Comparison of ENCODE assay signal across 8 mouse cellular contexts in genomic region chr19:5474281-5475068, GRCm38 (mm10). TPM values are rescaled to one million over a fixed set of nuclear protein-coding genes. Genes with fewer than 3 reads are reported as not detected.
A peak's percentile ranks its signal among the peaks of the same experiment; 100 is the strongest.
DNase-seq lines count a peak whose midpoint lies in the region; ATAC-seq and TF ChIP-seq lines count a peak whose summit lies in the region.

No protein-coding gene starts in this region.

- peak overlapping the region; percentile 74 for H3K27ac ChIP-seq in intestine, postnatal 0 days (ENCODE audit: low read depth, low read length)
- no peak overlapping the region for H3K27ac ChIP-seq in macrophage

- no peaks in the 10 kb centered on the region for H3K4me1 ChIP-seq in intestine, postnatal 0 days (replicated peaks; ENCODE audit: control insufficient read depth, insufficient read depth, low read length)

- H3K27me3 ChIP-seq in intestine, postnatal 0 days (replicated peaks; ENCODE audit: control insufficient read depth, insufficient read depth, low read length), result no peaks in the 10 kb centered on the region

- H3K4me2 ChIP-seq in intestine, postnatal 0 days (replicated peaks; ENCODE audit: low read depth), result peak overlapping the region; percentile 93

- peak; percentile 40 for ATAC-seq in intestine, postnatal 0 days
- ATAC-seq in megakaryocyte-erythroid progenitor cell, adult 5-6 weeks (replicated peaks; ENCODE audit: low FRiP score, low TSS enrichment, poor library complexity, severe bottlenecking), result no peak

- H3K36me3 ChIP-seq in intestine, postnatal 0 days (ENCODE audit: control insufficient read depth, insufficient read depth), result peaks cover 3% of the 10 kb centered on the region; the same call in 1 of the 2 replicates
- no peaks in the 10 kb centered on the region for H3K36me3 ChIP-seq in macrophage (ENCODE audit: inconsistent target)

- no peaks in the 10 kb centered on the region for H3K9me3 ChIP-seq in intestine, postnatal 0 days (ENCODE audit: control insufficient read depth)

- H3K4me3 ChIP-seq in intestine, postnatal 0 days (ENCODE audit: low read depth, low read length), result peak overlapping the region; percentile 54
- H3K4me3 ChIP-seq in macrophage (ENCODE audit: inconsistent target), result peak overlapping the region; percentile 19

- peak; percentile 59 for DNase-seq in ovary, postnatal 36 days (ENCODE audit: low spot score)
- DNase-seq in ovary, adult 18-20 months (ENCODE audit: low spot score), result no peak
- peak; percentile 50 for DNase-seq in brain, embryonic 14.5 days (ENCODE audit: low read depth)
- peak; percentile 72 for DNase-seq in gastrocnemius, postnatal 10 days
- DNase-seq in layer of hippocampus, postnatal 36 days, result no peak

- TF ChIP-seq CTCF in brain, embryonic 14.5 days (IDR thresholded peaks at IDR 0.05; ENCODE audit: borderline replicate concordance, extremely low read depth, insufficient read depth, insufficient read length), result no peak
- 0 out of 2 replicates have a peak, but pooled peaks have one; percentile 9 for TF ChIP-seq CTCF in intestine, postnatal 0 days (IDR thresholded peaks at IDR 0.05; ENCODE audit: low read depth)

- TF ChIP-seq POLR2A in brain, embryonic 14.5 days (IDR thresholded peaks at IDR 0.05; ENCODE audit: borderline replicate concordance, extremely low read depth, insufficient read depth, insufficient read length, poor library complexity, severe bottlenecking), result no peak

- WGBS in intestine, postnatal 0 days, result 1% methylated on average over 49 of the region's 68 CpGs
- 8% methylated on average over 53 of the region's 68 CpGs for WGBS in macrophage (ENCODE audit: missing documents)

- no peaks in the 10 kb centered on the region for H3K79me2 ChIP-seq in macrophage (ENCODE audit: inconsistent target)

- peak overlapping the region; percentile 75 for H3K9ac ChIP-seq in intestine, postnatal 0 days (ENCODE audit: low read depth, low read length)

RNA-seq across cellular contexts. Expression of gene Efemp2, which starts 0.7 kb away (rescaled TPM):
- 47.7 and 58.5 TPM in 2 replicates for polyA plus RNA-seq in brain, embryonic 14.5 days (2012; rRNA removed)
- total RNA-seq in gastrocnemius, postnatal 10 days (2021), result 10 to 100 TPM; 29.9 to 42.9 TPM
- 39.4 and 40.7 TPM in 2 replicates for polyA plus RNA-seq in intestine, postnatal 0 days (2015; fragmentation: Nextera tagmentation; extraction: Ambion mirVana)
- 10 to 100 TPM in 3 of 26 experiments, 1 to 10 TPM in 23; 1.6 to 30.1 (median 4.6) TPM for total RNA-seq in macrophage (2018; cell fraction: chromatin; rRNA removed)
- total RNA-seq in macrophage (2018; cell fraction: cytosol; rRNA removed), result 1 to 10 TPM; 2.3 to 7.6 (median 4.4) TPM
- 10 to 100 TPM in 1 of 26 experiments, 1 to 10 TPM in 25; 2.4 to 10.3 (median 4.8) TPM for total RNA-seq in macrophage (2018; cell fraction: nucleus; rRNA removed)
- polyA plus RNA-seq in macrophage (2018), result 4.6 to 7.5 TPM (median 6.8 TPM) in 3 replicates
- 2.3 TPM in 1 of 2 replicates, not detected in the other for total RNA-seq in megakaryocyte-erythroid progenitor cell, adult 5-6 weeks (2014; fragmentation: Nextera tagmentation)
- not detected in 2 replicates for total RNA-seq in megakaryocyte-erythroid progenitor cell, adult 5-6 weeks (2017)
- 10 to 100 TPM; 10.9 to 12.4 TPM for total RNA-seq in layer of hippocampus, postnatal 36 days (2021)

RNA-seq across cellular contexts. Expression of gene Ctsw, which starts 6.2 kb away (rescaled TPM):
- 2.9 and 3.7 TPM in 2 replicates for polyA plus RNA-seq in brain, embryonic 14.5 days (2012; rRNA removed)
- under 1 TPM in 1 of 2 experiments, not detected in 1; 0.50 TPM for total RNA-seq in gastrocnemius, postnatal 10 days (2021)
- 0.85 and 0.92 TPM in 2 replicates for polyA plus RNA-seq in intestine, postnatal 0 days (2015; fragmentation: Nextera tagmentation; extraction: Ambion mirVana)
- not detected for total RNA-seq in macrophage (2018; cell fraction: chromatin; rRNA removed)
- total RNA-seq in macrophage (2018; cell fraction: cytosol; rRNA removed), result not detected
- total RNA-seq in macrophage (2018; cell fraction: nucleus; rRNA removed), result under 1 TPM in 1 of 26 experiments, not detected in 25; 0.51 TPM
- polyA plus RNA-seq in macrophage (2018), result 0.24 to 0.53 TPM in 2 of 3 replicates, not detected in the other
- 4.9 and 10.5 TPM in 2 replicates for total RNA-seq in megakaryocyte-erythroid progenitor cell, adult 5-6 weeks (2014; fragmentation: Nextera tagmentation)
- 0.53 and 8.4 TPM in 2 replicates for total RNA-seq in megakaryocyte-erythroid progenitor cell, adult 5-6 weeks (2017)
- total RNA-seq in layer of hippocampus, postnatal 36 days (2021), result not detected

RNA-seq across cellular contexts. Expression of gene Mus81, which starts 13.7 kb away (rescaled TPM):
- polyA plus RNA-seq in brain, embryonic 14.5 days (2012; rRNA removed), result 46.4 and 73.2 TPM in 2 replicates
- 10 to 100 TPM; 24.7 to 29.9 TPM for total RNA-seq in gastrocnemius, postnatal 10 days (2021)
- polyA plus RNA-seq in intestine, postnatal 0 days (2015; fragmentation: Nextera tagmentation; extraction: Ambion mirVana), result 12.4 and 14.4 TPM in 2 replicates
- 10 to 100 TPM; 17.7 to 94.8 (median 56.1) TPM for total RNA-seq in macrophage (2018; cell fraction: chromatin; rRNA removed)
- 10 to 100 TPM in 24 of 26 experiments, 1 to 10 TPM in 2; 8.7 to 18.6 (median 13.4) TPM for total RNA-seq in macrophage (2018; cell fraction: cytosol; rRNA removed)
- 10 to 100 TPM; 13.3 to 62.8 (median 24.0) TPM for total RNA-seq in macrophage (2018; cell fraction: nucleus; rRNA removed)
- 6.4 to 14.5 TPM (median 10.8 TPM) in 3 replicates for polyA plus RNA-seq in macrophage (2018)
- 24.6 and 40.6 TPM in 2 replicates for total RNA-seq in megakaryocyte-erythroid progenitor cell, adult 5-6 weeks (2014; fragmentation: Nextera tagmentation)
- 6.4 and 11.4 TPM in 2 replicates for total RNA-seq in megakaryocyte-erythroid progenitor cell, adult 5-6 weeks (2017)
- 10 to 100 TPM; 37.6 to 39.3 TPM for total RNA-seq in layer of hippocampus, postnatal 36 days (2021)

RNA-seq across cellular contexts. Expression of gene Fibp, which starts 14.1 kb away (rescaled TPM):
- polyA plus RNA-seq in brain, embryonic 14.5 days (2012; rRNA removed), result 179 and 266 TPM in 2 replicates
- 10 to 100 TPM; 53.2 to 54.6 TPM for total RNA-seq in gastrocnemius, postnatal 10 days (2021)
- 116 and 130 TPM in 2 replicates for polyA plus RNA-seq in intestine, postnatal 0 days (2015; fragmentation: Nextera tagmentation; extraction: Ambion mirVana)
- total RNA-seq in macrophage (2018; cell fraction: chromatin; rRNA removed), result 100 to 1,000 TPM in 18 of 26 experiments, 10 to 100 TPM in 8; 71.9 to 238 (median 149) TPM
- total RNA-seq in macrophage (2018; cell fraction: cytosol; rRNA removed), result 10 to 100 TPM; 28.5 to 61.9 (median 41.5) TPM
- total RNA-seq in macrophage (2018; cell fraction: nucleus; rRNA removed), result 100 to 1,000 TPM in 11 of 26 experiments, 10 to 100 TPM in 15; 42.4 to 210 (median 89.8) TPM
- 40.2 to 58.1 TPM (median 52.2 TPM) in 3 replicates for polyA plus RNA-seq in macrophage (2018)
- 54.4 and 96.5 TPM in 2 replicates for total RNA-seq in megakaryocyte-erythroid progenitor cell, adult 5-6 weeks (2014; fragmentation: Nextera tagmentation)
- total RNA-seq in megakaryocyte-erythroid progenitor cell, adult 5-6 weeks (2017), result 40.7 and 51.8 TPM in 2 replicates
- total RNA-seq in layer of hippocampus, postnatal 36 days (2021), result 10 to 100 TPM; 85.5 to 86.3 TPM

RNA-seq across cellular contexts. Expression of gene Cfl1, which starts 15.8 kb away (rescaled TPM):
- polyA plus RNA-seq in brain, embryonic 14.5 days (2012; rRNA removed), result 1,637 and 1,665 TPM in 2 replicates
- total RNA-seq in gastrocnemius, postnatal 10 days (2021), result 100 to 1,000 TPM; 305 to 378 TPM
- polyA plus RNA-seq in intestine, postnatal 0 days (2015; fragmentation: Nextera tagmentation; extraction: Ambion mirVana), result 1,685 and 1,786 TPM in 2 replicates
- 100 to 1,000 TPM in 21 of 26 experiments, 10 to 100 TPM in 5; 55.6 to 218 (median 136) TPM for total RNA-seq in macrophage (2018; cell fraction: chromatin; rRNA removed)
- 1,000 to 10,000 TPM in 25 of 26 experiments, 100 to 1,000 TPM in 1; 995 to 1,511 (median 1,244) TPM for total RNA-seq in macrophage (2018; cell fraction: cytosol; rRNA removed)
- total RNA-seq in macrophage (2018; cell fraction: nucleus; rRNA removed), result 100 to 1,000 TPM; 189 to 912 (median 421) TPM
- polyA plus RNA-seq in macrophage (2018), result 1,230 to 2,008 TPM (median 1,377 TPM) in 3 replicates
- 862 and 969 TPM in 2 replicates for total RNA-seq in megakaryocyte-erythroid progenitor cell, adult 5-6 weeks (2014; fragmentation: Nextera tagmentation)
- 783 and 1,100 TPM in 2 replicates for total RNA-seq in megakaryocyte-erythroid progenitor cell, adult 5-6 weeks (2017)
- total RNA-seq in layer of hippocampus, postnatal 36 days (2021), result 1,000 to 10,000 TPM; 1,234 to 1,394 TPM

Comparison
In these comparisons a context has a peak if more than half of its experiments do, and no peak if none do; other contexts are left out.
1. DNase-seq: peak in ovary, postnatal 36 days (single experiment), brain, embryonic 14.5 days (single experiment) and gastrocnemius, postnatal 10 days (single experiment); none in ovary, adult 18-20 months (single experiment) and layer of hippocampus, postnatal 36 days (0 of 2).